Mouse (Mus musculus) cerebellum, postnatal 10 days (tissue): ENCODE measurements at regions not wholly inside any gene's neighbourhood (a gene's known extent, or its start where the extent isn't known, plus 50 kb on each side); places are given as distances from the start of the nearest gene placed in this dataset.

ENCODE experiments used
- DNase-seq, 2 experiments: peaks; one replicate each; pipeline ENCODE4 v3.0.0; 2021; ENCODE audit warnings: mixed read lengths in 2 of 2

DNA sequence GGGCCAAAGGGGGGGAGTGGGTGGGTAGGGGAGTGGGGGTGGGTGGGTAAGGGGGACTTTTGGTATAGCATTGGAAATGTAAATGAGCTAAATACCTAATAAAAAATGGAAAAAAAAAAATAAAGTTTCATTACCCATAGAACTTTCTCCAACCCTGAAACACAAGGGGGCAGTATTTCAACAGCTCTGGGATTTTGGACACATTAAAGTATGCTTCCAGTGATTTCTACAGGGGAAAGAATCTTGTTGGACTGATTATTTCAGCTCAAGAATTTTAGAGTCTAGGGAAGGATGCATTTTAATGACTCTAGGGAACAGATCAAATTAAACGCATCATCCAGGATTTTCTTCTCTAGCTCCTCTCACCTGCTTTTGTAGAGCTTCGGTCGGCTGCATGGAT, 345.9 kb downstream of the Nrcam start:
- peak; percentile 42 to 66 for DNase-seq

- peak; percentile 52 to 59 for DNase-seq
These were observed 346.3 kb downstream of the Nrcam start for GRCm38 (mm10) chr12:44675003-44675402.
